Mouse (Mus musculus): ENCODE measurements around the gene Reg3a. TPM values are rescaled to one million over a fixed set of nuclear protein-coding genes. Genes with fewer than 3 reads are reported as not detected.
"Not testable (repeated sequence)": the region's sequence is repeated elsewhere in the genome, so short reads cannot be mapped to it uniquely, and the experiment has no call there.

Gene Reg3a
- not detected in 2 replicates for total RNA-seq (2021)
- long read RNA-seq, experiment 1: 0 reads
- long read RNA-seq, experiment 2: 0 reads

DNA sequence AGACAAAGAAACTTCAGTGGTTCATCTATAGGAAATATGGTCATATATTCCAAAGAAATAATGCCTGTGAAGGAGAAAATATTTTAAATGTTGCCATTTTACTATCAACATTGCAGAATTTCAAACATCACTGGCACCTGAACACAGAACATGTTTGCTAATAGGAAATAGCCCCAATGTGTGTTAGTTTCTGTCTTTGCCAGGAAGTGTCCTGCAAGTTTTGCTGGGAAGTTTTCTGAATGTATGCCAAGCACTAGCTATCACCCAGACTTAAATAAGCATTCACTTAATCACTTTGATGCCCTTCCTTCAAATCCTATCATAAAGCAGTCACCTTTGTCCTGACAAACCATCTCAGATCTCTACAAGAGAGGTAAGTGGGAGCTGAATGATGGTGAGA is at the start of gene Reg3a:
Gene Reg3a (plus strand): TSS at position 301 of the 400 bp plus-strand sequence.
- DNase-seq: no peak

DNA sequence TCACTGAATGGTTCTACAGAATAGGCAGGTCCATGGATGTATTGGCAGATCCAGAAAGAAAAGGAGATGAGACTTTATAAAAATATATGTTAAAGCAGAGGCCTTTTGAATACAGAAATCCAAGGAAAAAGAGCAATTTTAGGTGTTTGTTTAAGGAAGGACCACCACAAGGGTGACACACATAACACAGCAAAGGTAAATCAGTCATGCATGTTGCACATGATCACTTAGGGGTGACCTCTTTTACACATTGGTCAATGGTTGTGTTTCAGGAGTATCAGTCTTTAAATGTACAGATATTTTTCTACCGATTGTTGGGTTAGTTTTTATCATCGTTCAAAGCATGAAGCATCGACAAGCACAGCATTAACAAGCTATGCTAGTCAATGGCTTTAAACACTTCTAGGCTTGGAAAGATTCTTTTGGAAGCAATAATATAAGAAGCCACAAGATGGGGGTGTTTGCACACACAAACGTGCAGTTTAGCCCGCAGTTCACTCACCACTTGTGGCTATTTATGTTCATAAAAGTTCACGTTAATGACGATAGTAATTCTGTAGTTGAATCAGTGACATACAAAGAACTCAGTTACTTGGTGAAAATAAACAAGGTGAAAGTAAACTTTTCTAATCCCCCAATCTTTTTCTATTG is 48.5 kb upstream of the Reg3a start:
- no peak for DNase-seq

GRCm38 (mm10) chr6:78340296-78340695 is 40.2 kb upstream of the Reg3a start:
- no peak for DNase-seq

DNA sequence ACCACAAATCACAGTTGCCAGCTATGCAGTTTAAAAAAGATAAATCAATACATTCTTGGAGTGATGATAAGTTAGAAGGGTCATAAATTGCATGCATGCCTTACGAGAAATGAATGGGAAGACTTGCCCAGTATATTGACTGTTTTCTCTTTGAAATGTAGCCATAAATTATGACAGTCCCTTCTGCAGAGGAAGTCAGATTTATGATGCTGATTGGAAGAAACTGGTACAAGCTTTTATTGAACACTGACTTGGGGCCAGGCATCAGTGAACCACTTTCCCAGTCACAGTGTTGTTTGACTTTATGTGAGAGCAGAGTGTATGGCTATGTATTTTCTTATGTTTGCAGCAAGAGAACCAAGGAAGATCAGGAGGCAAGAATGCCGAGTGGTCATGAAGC is 38.8 kb upstream of the Reg3a start:
- no peak for DNase-seq

DNA sequence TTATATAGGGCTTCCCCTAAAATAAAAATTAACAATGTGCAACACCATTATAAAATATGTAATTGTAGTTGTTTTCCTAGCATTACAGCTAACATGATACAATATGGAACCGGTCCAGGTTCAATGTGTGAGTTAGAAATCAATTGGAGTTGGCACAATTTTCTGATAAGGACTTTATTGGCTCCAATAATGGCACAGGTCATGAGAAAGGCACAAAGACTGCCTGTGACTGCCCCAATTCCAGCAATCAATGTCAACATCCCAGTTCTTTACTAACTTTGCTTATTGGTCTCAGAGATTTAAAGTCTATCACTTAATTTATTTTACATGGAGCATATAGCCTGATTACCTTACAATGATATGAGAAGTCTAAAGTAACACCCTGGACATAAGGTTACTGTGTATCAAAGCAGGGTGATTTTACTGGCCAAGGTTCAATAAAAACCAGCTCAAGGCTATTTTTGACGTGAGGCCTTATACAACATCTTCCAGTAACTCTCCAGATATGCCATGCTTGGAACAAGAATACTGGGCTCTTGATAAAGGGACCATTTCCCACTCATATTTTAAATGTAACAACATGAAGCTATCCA is 18.4 kb upstream of the Reg3a start:
- DNase-seq: no peak

DNA sequence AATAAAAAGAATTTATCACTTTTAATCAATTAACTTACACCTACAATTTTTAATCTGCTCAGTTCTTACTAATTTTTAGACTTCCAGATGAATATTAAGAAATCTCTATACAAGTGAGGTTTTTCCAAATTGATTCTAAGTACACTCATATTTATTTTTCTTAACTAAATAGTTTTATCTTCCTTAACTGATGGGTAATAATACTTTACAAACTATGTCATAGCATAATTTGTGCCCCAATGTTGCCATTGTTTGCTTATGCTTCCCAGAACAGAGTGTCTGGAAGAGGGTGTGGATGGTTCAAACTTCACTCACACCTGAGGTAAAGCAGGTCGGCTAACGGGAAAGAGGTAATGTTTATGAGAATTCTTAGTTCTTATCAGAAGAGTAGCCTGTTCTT is 10.2 kb upstream of the Reg3a start, which contains the start of gene Reg3b:
Gene Reg3b (plus strand): TSS at position 301 of the 400 bp plus-strand sequence.
- DNase-seq: no peak

DNA sequence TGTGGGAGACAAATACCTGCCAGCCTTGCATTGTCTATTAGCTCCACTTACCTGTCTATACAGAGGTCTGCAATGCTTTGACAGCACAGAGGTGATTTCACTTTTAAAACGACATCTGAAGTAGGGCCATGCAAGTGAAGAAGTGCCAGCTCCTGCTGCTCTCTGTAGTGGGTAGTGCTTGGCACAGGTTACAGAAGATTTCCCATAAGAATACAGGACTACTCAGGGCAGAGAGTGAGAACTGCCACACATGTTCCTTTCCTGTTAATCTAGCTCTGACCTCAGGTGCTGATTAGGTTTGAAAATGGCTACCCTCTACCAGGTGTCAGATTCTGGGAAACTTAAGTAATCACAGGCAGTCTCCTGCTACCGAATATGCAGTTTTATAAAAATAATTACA is 1.7 kb upstream of the Reg3a start, which contains the start of gene Reg3d:
Gene Reg3d (minus strand): TSS at position 101 of the 400 bp plus-strand sequence.
- no peak for DNase-seq

- DNase-seq: no peak
Observed at GRCm38 (mm10) chr6:78385609-78386008, 5.1 kb downstream of the Reg3a start.

DNA sequence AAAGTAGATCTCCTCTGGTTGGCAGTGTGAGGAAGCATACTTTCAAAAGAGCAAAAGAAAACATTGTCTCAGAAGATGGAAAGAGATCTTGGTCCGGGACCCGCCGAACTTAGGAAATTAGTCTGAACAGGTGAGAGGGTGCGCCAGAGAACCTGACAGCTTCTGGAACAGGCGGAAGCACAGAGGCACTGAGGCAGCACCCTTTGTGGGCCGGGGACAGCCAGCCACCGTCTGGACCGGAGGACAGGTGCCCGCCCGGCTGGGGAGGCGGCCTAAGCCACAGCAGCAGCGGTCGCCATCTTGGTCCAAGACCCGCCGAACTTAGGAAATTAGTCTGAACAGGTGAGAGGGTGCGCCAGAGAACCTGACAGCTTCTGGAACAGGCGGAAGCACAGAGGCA is 14.8 kb downstream of the Reg3a start, which contains the start of gene Reg2:
Gene Reg2 (plus strand): TSS at position 301 of the 400 bp plus-strand sequence.
- DNase-seq: not testable (repeated sequence)

- not testable (repeated sequence) for DNase-seq
Observed at GRCm38 (mm10) chr6:78422411-78422810, 41.9 kb downstream of the Reg3a start, which contains the start of gene Reg1. Gene Reg1, plus strand, starts transcription at chr6:78422711.

GRCm38 (mm10) chr6:78425497-78425896 is 45.0 kb downstream of the Reg3a start:
- DNase-seq: no peak

Other genes with a start within 250 kb of the Reg3a start
- not detected in 2 replicates for gene Reg3b, start 10.1 kb upstream of the Reg3a start, total RNA-seq (2021)
- not detected in 2 replicates for gene Reg3d, start 1.8 kb upstream of the Reg3a start, total RNA-seq (2021)
- gene Reg2, start 14.9 kb downstream of the Reg3a start, total RNA-seq (2021): not detected in 2 replicates
- not detected in 2 replicates for gene Reg1, start 42.0 kb downstream of the Reg3a start, total RNA-seq (2021)
- gene Reg3g, start 88.2 kb downstream of the Reg3a start, total RNA-seq (2021): not detected in 2 replicates

All from adrenal gland, postnatal 14 days (tissue).